Mouse (Mus musculus): ENCODE data around the gene Gnas. TPM values are rescaled to one million over a fixed set of nuclear protein-coding genes. Genes with fewer than 3 reads are reported as not detected.
"Not testable (repeated sequence)": the region's sequence is repeated elsewhere in the genome, so short reads cannot be mapped to it uniquely, and the experiment has no call there.

Gene Gnas
- polyA plus RNA-seq, 2 experiments from 2014 or later = 96.1 to 130 TPM

GRCm38 (mm10) chr2:174328926-174329662 lies 45.0 kb downstream of the Gnas start:
- peak; percentile 24 for ATAC-seq

- peak; percentile 9 for ATAC-seq
Measured at GRCm38 (mm10) chr2:174329663-174330615, 45.8 kb downstream of the Gnas start.

- peak; percentile 18 for ATAC-seq
Measured at GRCm38 (mm10) chr2:174330616-174331191, 46.6 kb downstream of the Gnas start.

GRCm38 (mm10) chr2:174331282-174332030 lies 47.3 kb downstream of the Gnas start:
- no peak for ATAC-seq

- ATAC-seq = no peak
Measured at GRCm38 (mm10) chr2:174333239-174333890, 49.2 kb downstream of the Gnas start.

GRCm38 (mm10) chr2:174334415-174334814 lies 50.3 kb downstream of the Gnas start:
- ATAC-seq = no peak

- ATAC-seq = no peak
Measured at GRCm38 (mm10) chr2:174337275-174337674, 53.2 kb downstream of the Gnas start.

GRCm38 (mm10) chr2:174339701-174340100 lies 55.6 kb downstream of the Gnas start:
- ATAC-seq = no peak

GRCm38 (mm10) chr2:174340229-174340892 lies 56.2 kb downstream of the Gnas start:
- no peak for ATAC-seq

- ATAC-seq = no peak
Measured at GRCm38 (mm10) chr2:174340893-174341580, 56.9 kb downstream of the Gnas start.

GRCm38 (mm10) chr2:174342793-174343400 lies 58.8 kb downstream of the Gnas start:
- ATAC-seq = no peak

GRCm38 (mm10) chr2:174343566-174343965 lies 59.4 kb downstream of the Gnas start:
- no peak for ATAC-seq

- peak; percentile 89 for ATAC-seq
Measured at GRCm38 (mm10) chr2:174344003-174344655, 60.0 kb downstream of the Gnas start.

GRCm38 (mm10) chr2:174344996-174345395 lies 60.9 kb downstream of the Gnas start:
- ATAC-seq = no peak

GRCm38 (mm10) chr2:174346612-174346998 lies 62.5 kb downstream of the Gnas start, which contains the start of gene Gm20721:
Gene Gm20721, minus strand, starts transcription at chr2:174346712.
- ATAC-seq = no peak

GRCm38 (mm10) chr2:174346999-174347668 lies 63.0 kb downstream of the Gnas start:
- ATAC-seq = not testable (repeated sequence)

- no peak for ATAC-seq
Measured at GRCm38 (mm10) chr2:174358516-174358915, 74.4 kb downstream of the Gnas start.

- no peak for ATAC-seq
Measured at GRCm38 (mm10) chr2:174359656-174360055, 75.5 kb downstream of the Gnas start.

GRCm38 (mm10) chr2:174366571-174366970 lies 82.5 kb downstream of the Gnas start:
- no peak for ATAC-seq

Measured in CD4-positive, CD25-positive, alpha-beta regulatory T cell, adult 4 months (primary cell).